Mouse (Mus musculus): ENCODE data around the gene Ntrk2.

DNA sequence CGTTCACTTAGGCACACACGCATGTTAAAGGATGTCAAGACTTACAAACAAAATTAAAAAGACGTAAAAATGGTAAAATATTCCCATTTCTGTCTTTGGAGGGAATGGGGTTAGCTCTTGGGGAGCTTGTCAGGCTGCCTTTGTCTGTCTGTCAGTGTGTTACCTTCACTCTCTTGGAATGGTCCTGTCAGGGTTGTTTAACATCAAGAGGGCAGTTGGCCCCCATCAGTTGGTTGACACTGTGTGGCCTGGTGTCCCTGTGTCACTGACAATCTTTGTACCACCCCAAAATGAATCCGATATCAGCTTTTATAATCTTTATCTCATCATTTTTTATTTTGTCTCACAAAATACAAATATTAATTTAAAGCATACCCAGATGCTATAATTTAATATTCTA, 373.6 kb downstream of the Ntrk2 start:
- TF ChIP-seq CTCF (conservative IDR thresholded peaks at IDR 0.05; ENCODE audit: insufficient read depth, insufficient read length, low read depth, low read length) (no peak), POLR2A (IDR thresholded peaks at IDR 0.05; ENCODE audit: low read depth, low read length) (no peak)
